Mouse (Mus musculus) thymus, adult 18-20 months (tissue): ENCODE results near the gene Actn2.

Experiments
- DNase-seq, 2 experiments: peaks; one replicate each; pipeline ENCODE4 v3.0.0; 2022; ENCODE audit warnings: mixed read lengths in 2 of 2

Actn2 gene

GRCm38 (mm10) chr13:12340183-12340975 is at the start of gene Actn2:
Actn2 (minus strand) TSS chr13:12340760.
- peak; percentile 73 to 75 for DNase-seq

GRCm38 (mm10) chr13:12386286-12386685 is 45.7 kb upstream of the Actn2 start:
- no peak for DNase-seq

- DNase-seq = no peak
These were observed 44.2 kb upstream of the Actn2 start for GRCm38 (mm10) chr13:12384796-12385195.

GRCm38 (mm10) chr13:12376778-12377177 is 36.2 kb upstream of the Actn2 start:
- no peak for DNase-seq

- DNase-seq = no peak
These were observed 32.2 kb upstream of the Actn2 start for GRCm38 (mm10) chr13:12372755-12373154.

- no peak for DNase-seq
These were observed 29.4 kb upstream of the Actn2 start for GRCm38 (mm10) chr13:12369930-12370329.

- no peak for DNase-seq
These were observed 28.6 kb upstream of the Actn2 start for GRCm38 (mm10) chr13:12369041-12369621.

- DNase-seq = no peak
These were observed 20.9 kb upstream of the Actn2 start for GRCm38 (mm10) chr13:12361486-12361885.

GRCm38 (mm10) chr13:12357554-12357953 is 17.0 kb upstream of the Actn2 start:
- no peak for DNase-seq

- no peak for DNase-seq
These were observed 15.6 kb upstream of the Actn2 start for GRCm38 (mm10) chr13:12356184-12356583.

- peak in 1 of 2 experiments; percentile 9 for DNase-seq
These were observed 8.8 kb upstream of the Actn2 start for GRCm38 (mm10) chr13:12349197-12349824.

GRCm38 (mm10) chr13:12346837-12347236 is 6.3 kb upstream of the Actn2 start:
- DNase-seq = no peak

- no peak for DNase-seq
These were observed 887 bp upstream of the Actn2 start for GRCm38 (mm10) chr13:12341447-12341846.

- no peak for DNase-seq
These were observed 1.1 kb downstream of the Actn2 start for GRCm38 (mm10) chr13:12339446-12339845.

- no peak for DNase-seq
These were observed 2.8 kb downstream of the Actn2 start for GRCm38 (mm10) chr13:12337752-12338151.

GRCm38 (mm10) chr13:12334016-12334415 is 6.5 kb downstream of the Actn2 start:
- no peak for DNase-seq

GRCm38 (mm10) chr13:12331528-12331927 is 9.0 kb downstream of the Actn2 start:
- no peak for DNase-seq

- no peak for DNase-seq
These were observed 12.2 kb downstream of the Actn2 start for GRCm38 (mm10) chr13:12328392-12328791.

GRCm38 (mm10) chr13:12327577-12327976 is 13.0 kb downstream of the Actn2 start:
- no peak for DNase-seq

- no peak for DNase-seq
These were observed 17.4 kb downstream of the Actn2 start for GRCm38 (mm10) chr13:12323076-12323625.

- no peak for DNase-seq
These were observed 20.4 kb downstream of the Actn2 start for GRCm38 (mm10) chr13:12320148-12320547.

GRCm38 (mm10) chr13:12318017-12318416 is 22.5 kb downstream of the Actn2 start:
- DNase-seq = no peak

GRCm38 (mm10) chr13:12317191-12317765 is 23.3 kb downstream of the Actn2 start:
- DNase-seq = no peak
